Mouse (Mus musculus): ENCODE data around the gene Tyms. TPM values are rescaled to one million over a fixed set of nuclear protein-coding genes. Genes with fewer than 3 reads are reported as not detected.
A peak's percentile ranks its signal among the peaks of the same experiment; 100 is the strongest.

Gene Tyms
- polyA plus RNA-seq, 1 experiment from 2014 or later: 272 TPM

- no peaks in the 10 kb centered on the region for H3K9me3 ChIP-seq (ENCODE audit: control insufficient read depth, low read depth, low read length)
- H3K27ac ChIP-seq (ENCODE audit: low read length): no peak overlapping the region
- H3K4me3 ChIP-seq (ENCODE audit: low read depth, low read length): no peak overlapping the region
- peaks cover 14% of the 10 kb centered on the region for H3K4me1 ChIP-seq (ENCODE audit: control insufficient read depth, insufficient read depth, low read length)
- ATAC-seq (ENCODE audit: insufficient number of reproducible peaks, insufficient read depth, low FRiP score, low read depth): no peak
- WGBS: 85% methylated on average over 3 of the region's 3 CpGs
- no peaks in the 10 kb centered on the region for H3K36me3 ChIP-seq (ENCODE audit: control insufficient read depth, insufficient read depth, low read length)
- H3K27me3 ChIP-seq (ENCODE audit: control insufficient read depth, insufficient read depth, low read length): 0 out of 2 replicates have a peak, but pooled peaks cover 3% of the 10 kb centered on the region
- no peak overlapping the region for H3K9ac ChIP-seq (replicated peaks; ENCODE audit: low read depth, low read length)
- no peak overlapping the region for H3K4me2 ChIP-seq (replicated peaks; ENCODE audit: low read depth, low read length)
Observed at GRCm38 (mm10) chr5:30112533-30113068, 39.2 kb upstream of the Tyms start.

- no peaks in the 10 kb centered on the region for H3K9me3 ChIP-seq (ENCODE audit: control insufficient read depth, low read depth, low read length)
- no peak overlapping the region for H3K4me3 ChIP-seq (ENCODE audit: low read depth, low read length)
- 79% methylated on average over 3 of the region's 3 CpGs for WGBS
- no peaks in the 10 kb centered on the region for H3K36me3 ChIP-seq (ENCODE audit: control insufficient read depth, insufficient read depth, low read length)
- ATAC-seq (ENCODE audit: insufficient number of reproducible peaks, insufficient read depth, low FRiP score, low read depth): no peak
- H3K4me2 ChIP-seq (replicated peaks; ENCODE audit: low read depth, low read length): peak overlapping the region; percentile 40
- no peak overlapping the region for H3K27ac ChIP-seq (ENCODE audit: low read length)
- 0 out of 2 replicates have a peak, but pooled peaks cover 3% of the 10 kb centered on the region for H3K27me3 ChIP-seq (ENCODE audit: control insufficient read depth, insufficient read depth, low read length)
- H3K9ac ChIP-seq (replicated peaks; ENCODE audit: low read depth, low read length): no peak overlapping the region
- peaks cover 14% of the 10 kb centered on the region for H3K4me1 ChIP-seq (ENCODE audit: control insufficient read depth, insufficient read depth, low read length)
Observed at GRCm38 (mm10) chr5:30111771-30112170, 38.4 kb upstream of the Tyms start.

DNA sequence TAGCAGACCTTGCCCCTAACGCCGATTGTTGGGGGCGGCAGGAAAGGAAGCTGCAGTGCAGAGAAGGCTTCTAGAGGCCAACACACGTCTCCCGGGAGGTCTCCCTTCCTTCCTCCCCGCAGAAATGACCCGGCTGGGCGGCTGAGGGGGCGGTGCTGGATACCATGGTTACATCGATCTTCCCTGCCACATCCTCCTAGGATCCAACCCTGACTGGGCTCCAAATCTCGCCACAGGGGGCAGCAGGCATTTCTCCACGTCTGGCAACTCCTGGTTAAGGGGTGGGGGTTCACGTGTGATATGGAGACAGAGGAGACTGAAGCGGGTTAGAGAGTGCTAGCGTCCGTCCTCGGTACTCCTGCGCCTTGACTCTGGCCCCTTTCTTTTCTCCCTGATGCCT, 37.7 kb upstream of the Tyms start:
- Histone ChIP-seq H3K9ac (replicated peaks; ENCODE audit: low read depth, low read length) (no peak overlapping the region), H3K4me2 (replicated peaks; ENCODE audit: low read depth, low read length) (peak overlapping the region; percentile 40), H3K27me3 (ENCODE audit: control insufficient read depth, insufficient read depth, low read length) (peaks cover 3% of the 10 kb centered on the region; the same call in 1 of the 2 replicates), H3K9me3 (ENCODE audit: control insufficient read depth, low read depth, low read length) (no peaks in the 10 kb centered on the region), H3K4me1 (ENCODE audit: control insufficient read depth, insufficient read depth, low read length) (peaks cover 14% of the 10 kb centered on the region), H3K27ac (ENCODE audit: low read length) (no peak overlapping the region), H3K4me3 (ENCODE audit: low read depth, low read length) (peak overlapping the region; percentile 11; the same call in 1 of the 2 replicates), H3K36me3 (ENCODE audit: control insufficient read depth, insufficient read depth, low read length) (no peaks in the 10 kb centered on the region)
- peak; percentile 29; the same call in 1 of the 2 replicates for ATAC-seq (ENCODE audit: insufficient number of reproducible peaks, insufficient read depth, low FRiP score, low read depth)
- WGBS: 1% methylated on average over 18 of the region's 18 CpGs

DNA sequence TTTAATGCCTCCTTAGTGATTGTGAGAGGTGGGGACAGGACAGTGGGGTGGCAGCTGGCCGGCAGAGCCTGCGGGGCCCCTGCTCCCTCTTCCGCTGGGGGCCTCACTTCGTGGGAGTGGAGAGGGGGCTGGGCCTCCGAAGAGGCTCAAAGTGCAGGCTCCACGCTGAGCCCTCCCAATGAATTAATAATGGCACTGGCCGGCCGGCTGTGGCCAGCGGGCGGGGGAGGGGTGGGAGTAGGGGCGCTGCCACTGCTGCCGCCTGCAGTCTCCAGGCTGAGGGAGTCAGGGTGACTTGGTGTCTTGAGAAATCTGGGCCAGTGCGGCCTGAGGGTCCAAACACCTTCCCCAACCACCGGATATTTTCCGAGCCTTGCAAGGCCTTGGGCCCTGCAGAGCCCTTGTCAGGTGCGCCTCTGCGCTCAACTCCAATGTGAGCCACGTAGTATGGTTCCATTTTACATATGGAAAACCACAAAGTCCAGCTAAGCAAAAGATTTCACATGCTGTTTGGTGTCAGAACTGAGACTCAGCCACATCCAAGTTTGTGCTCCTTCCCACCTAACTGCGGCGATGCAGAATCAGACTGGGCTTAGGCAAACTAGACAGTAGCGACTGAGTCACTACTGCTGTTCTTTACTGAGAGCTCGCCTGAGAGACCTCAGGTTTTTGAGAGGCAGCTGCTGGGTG, 37.1 kb upstream of the Tyms start:
- Histone ChIP-seq H3K27me3 (ENCODE audit: control insufficient read depth, insufficient read depth, low read length) (peaks cover 5% of the 10 kb centered on the region), H3K4me3 (ENCODE audit: low read depth, low read length) (peak overlapping the region; percentile 11; the same call in 1 of the 2 replicates), H3K4me2 (replicated peaks; ENCODE audit: low read depth, low read length) (peak overlapping the region; percentile 40), H3K9ac (replicated peaks; ENCODE audit: low read depth, low read length) (no peak overlapping the region), H3K9me3 (ENCODE audit: control insufficient read depth, low read depth, low read length) (no peaks in the 10 kb centered on the region), H3K27ac (ENCODE audit: low read length) (no peak overlapping the region), H3K36me3 (ENCODE audit: control insufficient read depth, insufficient read depth, low read length) (no peaks in the 10 kb centered on the region), H3K4me1 (ENCODE audit: control insufficient read depth, insufficient read depth, low read length) (peaks cover 16% of the 10 kb centered on the region)
- 11% methylated on average over 22 of the region's 22 CpGs for WGBS
- no peak for ATAC-seq (ENCODE audit: insufficient number of reproducible peaks, insufficient read depth, low FRiP score, low read depth)

DNA sequence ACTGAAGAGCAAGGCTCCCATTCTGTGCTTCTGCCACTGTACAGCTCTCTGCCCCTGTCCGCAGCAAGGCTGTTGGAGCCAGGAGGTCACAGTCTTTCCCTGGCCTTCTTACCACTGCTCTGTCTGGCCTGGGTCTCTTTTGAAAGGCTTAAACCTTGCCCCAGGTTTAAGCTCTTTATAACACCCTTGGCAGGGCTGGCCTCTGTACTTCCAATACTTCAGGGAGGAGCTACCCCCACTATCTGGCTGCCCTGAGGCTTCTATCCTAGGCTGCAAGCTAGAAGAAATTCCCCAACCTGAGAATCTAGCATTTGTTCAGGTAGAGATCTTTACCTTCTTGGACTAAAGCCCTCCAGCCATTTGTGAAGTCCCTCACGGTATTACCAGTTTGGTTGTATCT, 36.5 kb upstream of the Tyms start:
- WGBS: 59% methylated on average over 2 of the region's 2 CpGs
- no peak overlapping the region for H3K4me3 ChIP-seq (ENCODE audit: low read depth, low read length)
- H3K9ac ChIP-seq (replicated peaks; ENCODE audit: low read depth, low read length): no peak overlapping the region
- ATAC-seq (ENCODE audit: insufficient number of reproducible peaks, insufficient read depth, low FRiP score, low read depth): no peak
- no peak overlapping the region for H3K27ac ChIP-seq (ENCODE audit: low read length)
- H3K4me2 ChIP-seq (replicated peaks; ENCODE audit: low read depth, low read length): no peak overlapping the region
- H3K27me3 ChIP-seq (ENCODE audit: control insufficient read depth, insufficient read depth, low read length): peaks cover 10% of the 10 kb centered on the region
- H3K36me3 ChIP-seq (ENCODE audit: control insufficient read depth, insufficient read depth, low read length): no peaks in the 10 kb centered on the region
- H3K4me1 ChIP-seq (ENCODE audit: control insufficient read depth, insufficient read depth, low read length): peaks cover 17% of the 10 kb centered on the region
- H3K9me3 ChIP-seq (ENCODE audit: control insufficient read depth, low read depth, low read length): no peaks in the 10 kb centered on the region

DNA sequence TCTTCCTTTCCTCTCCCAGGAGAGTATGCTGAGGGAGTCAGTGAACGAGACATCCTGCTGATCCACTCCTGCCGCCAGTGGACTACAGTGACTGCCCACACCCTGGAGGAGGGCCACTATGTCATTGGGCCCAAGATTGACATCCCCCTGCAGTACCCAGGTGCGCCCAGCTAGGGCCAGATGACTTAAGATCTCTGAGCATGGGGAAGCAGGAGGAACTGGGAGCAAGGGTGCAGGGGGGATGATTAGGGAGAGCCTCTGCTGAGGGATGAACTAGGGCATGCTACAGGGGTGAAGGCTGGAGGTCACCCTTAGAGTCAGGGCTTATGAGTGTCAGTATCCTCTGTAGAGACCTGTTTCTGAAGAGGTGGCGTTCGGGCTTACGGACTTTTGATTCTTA, 34.8 kb upstream of the Tyms start:
- Histone ChIP-seq H3K36me3 (ENCODE audit: control insufficient read depth, insufficient read depth, low read length) (no peaks in the 10 kb centered on the region), H3K27ac (ENCODE audit: low read length) (no peak overlapping the region), H3K4me1 (ENCODE audit: control insufficient read depth, insufficient read depth, low read length) (peaks cover 17% of the 10 kb centered on the region), H3K4me3 (ENCODE audit: low read depth, low read length) (no peak overlapping the region), H3K9me3 (ENCODE audit: control insufficient read depth, low read depth, low read length) (no peaks in the 10 kb centered on the region), H3K4me2 (replicated peaks; ENCODE audit: low read depth, low read length) (no peak overlapping the region), H3K27me3 (ENCODE audit: control insufficient read depth, insufficient read depth, low read length) (peaks cover 8% of the 10 kb centered on the region), H3K9ac (replicated peaks; ENCODE audit: low read depth, low read length) (no peak overlapping the region)
- no peak for ATAC-seq (ENCODE audit: insufficient number of reproducible peaks, insufficient read depth, low FRiP score, low read depth)
- 81% methylated on average over 6 of the region's 6 CpGs for WGBS

DNA sequence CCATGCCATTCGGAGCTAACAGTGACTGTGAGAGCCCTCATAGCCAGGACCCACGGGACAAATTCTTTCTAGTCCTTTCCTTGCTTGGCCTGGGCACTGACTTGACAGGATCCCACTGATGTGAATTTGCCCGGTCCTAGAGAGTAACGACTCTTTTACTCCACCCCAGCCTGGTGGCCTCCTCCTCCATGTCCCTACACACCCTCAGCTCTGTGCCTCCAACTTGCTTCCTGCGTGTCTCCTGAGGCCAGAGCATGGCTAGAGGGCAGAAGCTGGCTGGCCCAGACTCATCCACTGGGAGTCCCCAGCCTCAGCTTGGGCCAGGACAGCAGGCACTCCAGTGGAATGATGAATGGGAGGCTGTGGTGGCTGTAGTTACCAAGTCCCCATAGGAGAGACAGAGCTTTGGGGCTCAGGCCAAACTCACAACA, 34.2 kb upstream of the Tyms start:
- no peak overlapping the region for H3K9ac ChIP-seq (replicated peaks; ENCODE audit: low read depth, low read length)
- WGBS: 15% methylated on average over 5 of the region's 5 CpGs
- no peak overlapping the region for H3K4me2 ChIP-seq (replicated peaks; ENCODE audit: low read depth, low read length)
- H3K9me3 ChIP-seq (ENCODE audit: control insufficient read depth, low read depth, low read length): no peaks in the 10 kb centered on the region
- H3K36me3 ChIP-seq (ENCODE audit: control insufficient read depth, insufficient read depth, low read length): no peaks in the 10 kb centered on the region
- H3K4me3 ChIP-seq (ENCODE audit: low read depth, low read length): no peak overlapping the region
- no peak overlapping the region for H3K27ac ChIP-seq (ENCODE audit: low read length)
- H3K27me3 ChIP-seq (ENCODE audit: control insufficient read depth, insufficient read depth, low read length): peaks cover 7% of the 10 kb centered on the region
- H3K4me1 ChIP-seq (ENCODE audit: control insufficient read depth, insufficient read depth, low read length): peaks cover 17% of the 10 kb centered on the region
- ATAC-seq (ENCODE audit: insufficient number of reproducible peaks, insufficient read depth, low FRiP score, low read depth): no peak

DNA sequence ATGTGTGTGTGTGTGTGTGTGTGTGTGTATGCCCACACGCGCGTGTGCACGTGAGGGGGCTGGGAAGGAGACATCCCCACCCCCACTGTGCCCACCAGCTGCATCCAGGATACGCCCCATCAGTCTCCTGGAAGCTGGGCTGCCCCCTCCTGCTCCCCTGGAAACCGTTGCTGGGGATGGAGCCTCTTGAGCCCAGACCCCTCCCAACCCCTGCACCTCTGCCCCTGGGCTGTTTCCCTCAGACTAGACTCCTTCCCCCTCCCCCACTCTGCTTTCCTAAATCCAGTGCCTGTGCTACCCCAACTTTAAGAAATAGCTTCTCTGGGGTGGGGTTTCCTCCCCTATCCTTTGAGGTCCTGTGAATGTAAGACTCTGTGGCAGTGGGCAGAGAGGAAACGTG, 33.8 kb upstream of the Tyms start:
- WGBS: 8% methylated on average over 7 of the region's 7 CpGs
- Histone ChIP-seq H3K4me3 (ENCODE audit: low read depth, low read length) (no peak overlapping the region), H3K27me3 (ENCODE audit: control insufficient read depth, insufficient read depth, low read length) (peaks cover 7% of the 10 kb centered on the region), H3K4me1 (ENCODE audit: control insufficient read depth, insufficient read depth, low read length) (peaks cover 17% of the 10 kb centered on the region), H3K36me3 (ENCODE audit: control insufficient read depth, insufficient read depth, low read length) (no peaks in the 10 kb centered on the region), H3K9ac (replicated peaks; ENCODE audit: low read depth, low read length) (no peak overlapping the region), H3K27ac (ENCODE audit: low read length) (no peak overlapping the region), H3K9me3 (ENCODE audit: control insufficient read depth, low read depth, low read length) (no peaks in the 10 kb centered on the region), H3K4me2 (replicated peaks; ENCODE audit: low read depth, low read length) (no peak overlapping the region)
- ATAC-seq (ENCODE audit: insufficient number of reproducible peaks, insufficient read depth, low FRiP score, low read depth): no peak

All from stomach, embryonic 14.5 days (tissue).